Mouse (Mus musculus) hindbrain, embryonic 15.5 days (tissue): ENCODE measurements around the gene Arhgap9. TPM values are rescaled to one million over a fixed set of nuclear protein-coding genes. Genes with fewer than 3 reads are reported as not detected.
"Not testable (repeated sequence)": the region's sequence is repeated elsewhere in the genome, so short reads cannot be mapped to it uniquely, and the experiment has no call there.

Source experiments
- ATAC-seq: fragments of 200-750 bp; cut with Nextera tagmentation; 2 replicates; pipeline ENCODE4 v1.8.0; 2017; ENCODE audit warnings: low read depth, moderate number of reproducible peaks, moderate TSS enrichment; ENCODE audit not compliant: low FRiP score
- H3K27ac ChIP-seq: fragments of 300-500 bp; sonication (generic); replicated peaks from 2 replicates; pipeline ENCODE4 v1.5.1; 2015; ENCODE audit warnings: mild to moderate bottlenecking, inconsistent platforms
- H3K27me3 ChIP-seq: fragments of 300-500 bp; sonication (generic); 2 replicates; pipeline ENCODE4 v1.6.1; 2015; ENCODE audit warnings: control low read depth, inconsistent platforms
- H3K36me3 ChIP-seq: fragments of 300-500 bp; sonication (generic); 2 replicates; pipeline ENCODE4 v1.6.1; 2015; ENCODE audit warnings: control low read depth, inconsistent platforms
- H3K4me1 ChIP-seq: fragments of 300-500 bp; sonication (generic); replicated peaks from 2 replicates; pipeline ENCODE4 v1.6.1; 2015; ENCODE audit warnings: control low read depth, inconsistent platforms
- H3K4me2 ChIP-seq: fragments of 300-500 bp; sonication (generic); 2 replicates; pipeline ENCODE4 v1.6.1; 2015; ENCODE audit warnings: moderate library complexity, mild to moderate bottlenecking, inconsistent platforms
- H3K4me3 ChIP-seq: fragments of 300-500 bp; sonication (generic); 2 replicates; pipeline ENCODE4 v1.5.1; 2015; ENCODE audit warnings: mild to moderate bottlenecking, inconsistent platforms
- H3K9ac ChIP-seq: fragments of 300-500 bp; sonication (generic); 2 replicates; pipeline ENCODE4 v1.6.1; 2015; ENCODE audit warnings: inconsistent platforms
- H3K9me3 ChIP-seq: fragments of 300-500 bp; sonication (generic); 2 replicates; pipeline ENCODE4 v1.6.1; 2016; ENCODE audit warnings: control low read depth, inconsistent platforms
- WGBS: fragments of 180-500 bp; shearing (Covaris S2); methylation state at CpG from one replicate; pipeline ENCODE4 v1.1.7; 2015; 5-methylcytosine and 5-hydroxymethylcytosine counted together
- polyA plus RNA-seq: library from polyadenylated mRNA; unstranded; fragments of >200 nt; fragmentation: Nextera tagmentation; extraction: Ambion mirVana; gene quantifications from 2 replicates; pipeline ENCODE4 v1.2.1, GENCODE M21; 2015

Arhgap9 gene
- polyA plus RNA-seq, 1 experiment from 2014 or later, result 0.86 TPM

DNA sequence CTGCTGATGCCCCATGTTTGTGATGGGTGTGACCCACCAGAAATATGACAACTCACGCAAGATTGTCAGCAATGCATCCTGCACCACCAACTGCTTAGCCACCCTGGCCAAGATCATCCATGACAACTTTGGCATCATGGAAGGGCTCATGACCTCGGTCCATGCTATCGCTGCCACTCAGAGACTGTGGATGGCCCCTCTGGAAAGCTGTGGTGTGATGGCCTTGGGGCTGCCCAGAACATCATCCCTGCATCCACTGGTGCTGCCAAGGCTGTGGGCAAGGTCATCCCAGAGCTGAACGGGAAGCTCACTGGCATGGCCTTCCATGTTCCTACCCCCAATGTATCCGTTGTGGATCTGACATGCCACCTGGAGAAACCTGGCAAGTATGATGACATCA lies 8.2 kb upstream of the Arhgap9 start:
- not testable (repeated sequence) for H3K27ac ChIP-seq

DNA sequence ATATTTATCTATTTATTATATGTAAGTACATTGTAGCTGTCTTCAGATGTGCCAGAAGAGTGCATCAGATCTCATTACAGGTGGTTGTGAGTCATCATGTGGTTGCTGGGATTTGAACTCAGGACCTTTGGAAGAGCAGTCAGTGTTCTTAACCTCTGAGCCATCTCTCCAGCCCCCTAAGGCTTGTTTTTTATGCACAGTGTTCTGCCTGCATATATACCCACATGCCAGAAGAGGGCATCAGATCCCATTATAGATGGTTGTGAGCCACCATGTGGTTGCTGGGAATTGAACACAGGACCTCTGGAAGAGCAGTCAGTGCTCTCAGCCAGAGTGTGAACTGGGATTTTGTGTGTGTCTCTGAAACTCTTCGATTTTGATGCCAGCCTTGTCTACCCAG lies 6.8 kb upstream of the Arhgap9 start:
- not testable (repeated sequence) for H3K4me3 ChIP-seq, ATAC-seq, H3K9me3 ChIP-seq, H3K9ac ChIP-seq, H3K36me3 ChIP-seq, H3K27ac ChIP-seq, H3K4me2 ChIP-seq, H3K27me3 ChIP-seq
- H3K4me1 ChIP-seq, result peaks cover 19% of the 10 kb centered on the region
- WGBS, result 74% methylated on average over 1 of the region's 1 CpGs

More for the DNA sequence above, 8.2 kb upstream of the Arhgap9 start:
- not testable (repeated sequence) for ATAC-seq, H3K9me3 ChIP-seq, H3K9ac ChIP-seq, H3K27me3 ChIP-seq, H3K36me3 ChIP-seq, H3K4me2 ChIP-seq, H3K4me3 ChIP-seq
- peaks cover 20% of the 10 kb centered on the region for H3K4me1 ChIP-seq
- WGBS, result 90% methylated on average over 5 of the region's 5 CpGs

DNA sequence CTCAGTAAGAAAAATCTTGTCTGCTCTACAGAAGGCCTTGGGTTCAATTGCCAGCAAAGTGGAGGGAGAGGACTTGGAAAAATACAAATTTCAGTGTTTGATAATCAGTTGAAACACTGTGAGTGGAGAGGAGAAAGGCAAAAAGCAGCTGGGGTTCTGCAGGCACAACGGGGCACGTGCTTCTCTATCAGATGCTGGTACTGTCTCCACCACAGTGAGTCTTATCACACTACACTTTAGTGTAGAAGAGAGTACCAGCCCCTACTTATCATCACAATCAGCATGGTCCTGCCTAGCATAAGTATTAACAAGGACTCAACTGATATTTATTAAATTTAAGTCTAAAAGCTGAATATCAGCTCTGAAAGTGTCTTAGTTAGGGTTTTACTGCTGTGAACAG lies 4.5 kb upstream of the Arhgap9 start:
- no peaks in the 10 kb centered on the region for H3K27me3 ChIP-seq
- H3K4me3 ChIP-seq, result no peak overlapping the region
- 89% methylated on average over 2 of the region's 2 CpGs for whole genome bisulfite sequencing
- H3K4me1 ChIP-seq, result peaks cover 4% of the 10 kb centered on the region; the same call in 1 of the 2 replicates
- no peak overlapping the region for H3K4me2 ChIP-seq
- H3K9ac ChIP-seq, result no peak overlapping the region
- no peaks in the 10 kb centered on the region for H3K9me3 ChIP-seq
- H3K27ac ChIP-seq, result no peak overlapping the region
- no peak for ATAC-seq
- no peaks in the 10 kb centered on the region for H3K36me3 ChIP-seq

DNA sequence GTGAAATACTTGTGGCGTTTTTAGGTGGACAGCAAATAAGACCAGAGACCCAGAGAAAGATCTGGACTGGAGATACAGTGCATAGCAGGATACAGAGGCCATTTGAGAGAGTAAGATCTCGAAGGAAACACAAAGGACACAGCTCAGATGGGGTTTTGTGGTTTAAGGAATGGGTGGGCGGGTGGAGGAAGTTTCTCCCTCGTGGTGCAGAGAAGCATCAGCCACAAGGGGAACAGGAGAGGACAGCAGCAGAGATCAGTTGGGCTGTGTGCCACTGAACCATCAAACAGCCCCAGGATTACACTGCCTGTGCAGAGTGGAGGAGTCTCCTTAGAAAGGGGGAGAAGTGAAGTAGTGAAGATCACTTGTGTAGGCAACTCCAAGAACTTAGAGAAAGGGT lies 3.8 kb upstream of the Arhgap9 start:
- Histone ChIP-seq H3K27ac (no peak overlapping the region), H3K4me2 (no peak overlapping the region), H3K4me3 (no peak overlapping the region), H3K36me3 (no peaks in the 10 kb centered on the region), H3K27me3 (peaks cover 4% of the 10 kb centered on the region; the same call in 1 of the 2 replicates), H3K9me3 (no peaks in the 10 kb centered on the region), H3K4me1 (no peaks in the 10 kb centered on the region), H3K9ac (no peak overlapping the region)
- 50% methylated on average over 4 of the region's 4 CpGs for WGBS
- ATAC-seq, result no peak

DNA sequence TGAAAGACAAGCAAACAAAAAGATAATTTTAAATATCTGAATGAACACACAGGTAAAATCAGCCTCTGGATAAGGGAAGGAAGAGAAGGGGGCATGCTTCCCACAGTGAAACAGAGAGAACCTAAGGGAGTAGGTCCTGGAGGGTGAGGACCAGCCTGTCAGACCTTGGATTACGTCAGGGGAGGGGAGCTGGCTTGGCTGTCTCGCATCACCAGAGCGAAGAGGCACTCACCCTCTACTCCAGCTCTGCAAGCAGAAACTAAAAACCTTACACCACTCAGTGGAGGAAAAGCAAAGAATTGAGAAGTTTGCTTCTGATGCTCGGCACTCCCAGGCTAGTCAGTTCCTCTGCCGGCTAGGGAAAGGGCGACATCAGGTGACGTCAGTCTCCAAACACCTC lies 1.8 kb upstream of the Arhgap9 start:
- Histone ChIP-seq H3K27ac (no peak overlapping the region), H3K36me3 (no peaks in the 10 kb centered on the region), H3K4me1 (no peaks in the 10 kb centered on the region), H3K4me3 (no peak overlapping the region), H3K9ac (no peak overlapping the region), H3K27me3 (peaks cover 22% of the 10 kb centered on the region), H3K4me2 (no peak overlapping the region), H3K9me3 (no peaks in the 10 kb centered on the region)
- WGBS, result 78% methylated on average over 7 of the region's 7 CpGs
- no peak for ATAC-seq

DNA sequence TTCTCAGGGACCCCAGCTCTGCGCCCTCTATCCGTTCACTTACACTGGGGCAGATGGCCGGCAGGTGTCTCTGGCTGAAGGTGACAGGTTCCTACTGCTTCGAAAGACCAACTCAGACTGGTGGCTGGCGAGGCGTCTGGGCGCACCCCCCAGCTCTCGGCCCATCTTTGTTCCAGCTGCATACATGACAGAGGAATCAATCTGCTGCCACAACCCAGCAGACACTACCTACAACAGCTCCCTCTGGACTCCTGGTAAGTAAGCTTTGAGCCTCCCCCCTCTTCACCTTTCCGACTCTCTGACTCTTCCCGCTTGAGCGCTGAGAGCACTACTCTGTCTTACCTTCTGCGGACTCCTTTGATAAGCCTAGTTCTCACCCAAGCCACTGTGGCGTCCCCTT lies 414 bp downstream of the Arhgap9 start:
- no peak overlapping the region for H3K9ac ChIP-seq
- H3K4me3 ChIP-seq, result no peak overlapping the region
- H3K4me2 ChIP-seq, result no peak overlapping the region
- no peaks in the 10 kb centered on the region for H3K9me3 ChIP-seq
- WGBS, result 71% methylated on average over 13 of the region's 13 CpGs
- no peak overlapping the region for H3K27ac ChIP-seq
- peaks cover 44% of the 10 kb centered on the region for H3K27me3 ChIP-seq
- peaks cover 14% of the 10 kb centered on the region for H3K4me1 ChIP-seq
- ATAC-seq, result no peak
- H3K36me3 ChIP-seq, result no peaks in the 10 kb centered on the region

DNA sequence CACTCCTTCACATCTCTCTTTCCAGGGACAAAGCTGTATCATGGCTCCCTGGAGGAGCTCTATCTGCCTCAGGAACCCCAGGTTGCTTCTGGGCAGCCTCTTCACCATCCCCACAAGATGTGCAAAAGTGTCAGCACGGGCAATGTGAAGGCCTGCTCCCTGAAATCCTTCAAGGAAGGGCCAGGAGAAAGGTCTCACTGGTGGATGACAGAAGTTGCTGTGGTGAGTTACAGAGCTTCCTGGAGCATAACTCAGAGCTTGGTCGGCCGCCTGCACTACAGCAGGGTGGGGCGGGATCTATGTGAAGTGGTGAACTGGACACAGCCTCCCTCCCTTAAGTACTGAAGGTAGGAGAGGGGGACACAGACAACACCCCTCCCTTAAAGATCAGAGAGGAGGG lies 905 bp downstream of the Arhgap9 start:
- Histone ChIP-seq H3K27me3 (peaks cover 49% of the 10 kb centered on the region), H3K9ac (no peak overlapping the region), H3K36me3 (no peaks in the 10 kb centered on the region), H3K27ac (no peak overlapping the region), H3K4me1 (peaks cover 14% of the 10 kb centered on the region), H3K4me2 (no peak overlapping the region), H3K4me3 (no peak overlapping the region), H3K9me3 (no peaks in the 10 kb centered on the region)
- ATAC-seq, result no peak
- 86% methylated on average over 4 of the region's 4 CpGs for WGBS

DNA sequence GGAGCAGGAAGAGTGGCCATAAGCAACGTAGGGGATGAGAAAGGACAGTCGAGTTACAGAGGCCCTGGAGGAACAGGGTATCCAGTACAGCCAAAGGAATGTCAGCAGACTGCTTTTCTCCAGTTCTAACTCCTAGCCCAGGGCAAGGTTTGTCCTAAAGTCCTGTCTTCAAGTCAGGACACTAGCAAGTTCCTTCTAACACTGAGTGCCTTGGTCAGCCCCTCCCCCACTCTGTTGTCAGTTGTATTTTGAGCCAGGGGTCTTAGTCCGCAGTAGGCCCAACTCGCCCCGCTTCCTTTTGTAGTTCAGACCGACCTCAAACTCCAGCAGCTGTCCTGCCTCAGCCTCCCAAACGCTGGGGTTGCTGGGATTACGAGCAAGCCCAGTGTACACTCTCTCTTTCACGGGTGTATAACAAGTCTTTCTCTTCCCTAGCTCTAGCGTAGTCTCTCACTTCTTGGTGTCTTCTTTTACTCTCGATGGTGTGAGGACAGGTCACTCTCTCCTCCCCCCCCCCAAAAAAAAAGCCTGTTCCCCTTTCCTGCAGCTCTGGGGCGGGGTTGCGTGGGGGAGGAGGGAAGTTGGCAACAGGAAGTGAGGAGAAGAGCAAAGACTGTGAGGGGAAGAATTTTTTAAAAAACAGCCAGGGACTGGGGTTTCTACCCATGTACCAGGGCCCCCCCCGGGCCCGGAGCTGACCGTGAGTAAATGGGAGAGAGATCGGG lies 1.5 kb downstream of the Arhgap9 start:
- no peak overlapping the region for H3K27ac ChIP-seq
- no peak for ATAC-seq
- 83% methylated on average over 17 of the region's 17 CpGs for WGBS
- H3K4me1 ChIP-seq, result peaks cover 14% of the 10 kb centered on the region
- H3K4me3 ChIP-seq, result no peak overlapping the region
- no peaks in the 10 kb centered on the region for H3K36me3 ChIP-seq
- H3K27me3 ChIP-seq, result peaks cover 56% of the 10 kb centered on the region
- H3K4me2 ChIP-seq, result no peak overlapping the region
- no peak overlapping the region for H3K9ac ChIP-seq
- H3K9me3 ChIP-seq, result no peaks in the 10 kb centered on the region

DNA sequence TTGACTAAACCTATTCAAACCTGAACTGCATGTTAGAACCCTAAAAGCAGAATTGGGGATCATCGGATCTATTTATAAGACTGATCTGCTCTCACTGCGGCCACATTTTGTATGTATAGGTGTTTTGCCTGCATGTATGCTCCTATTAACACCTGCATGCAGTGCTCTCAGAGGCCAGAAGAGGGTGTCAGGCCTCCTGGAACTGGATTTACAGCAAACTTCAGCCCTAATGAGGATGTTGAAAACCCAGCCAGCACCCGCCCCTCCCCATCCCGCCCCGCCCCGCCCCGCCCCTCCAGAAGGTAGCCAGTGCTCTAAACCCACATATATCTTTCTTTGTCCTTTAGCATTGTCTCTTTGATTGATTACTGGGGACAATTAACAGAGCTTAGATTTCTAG lies 2.7 kb downstream of the Arhgap9 start:
- peaks cover 14% of the 10 kb centered on the region for H3K4me1 ChIP-seq
- no peak overlapping the region for H3K27ac ChIP-seq
- no peak overlapping the region for H3K4me3 ChIP-seq
- WGBS, result 10% methylated on average over 7 of the region's 7 CpGs
- ATAC-seq, result no peak
- H3K4me2 ChIP-seq, result no peak overlapping the region
- H3K36me3 ChIP-seq, result no peaks in the 10 kb centered on the region
- no peak overlapping the region for H3K9ac ChIP-seq
- H3K27me3 ChIP-seq, result peaks cover 68% of the 10 kb centered on the region
- no peaks in the 10 kb centered on the region for H3K9me3 ChIP-seq

DNA sequence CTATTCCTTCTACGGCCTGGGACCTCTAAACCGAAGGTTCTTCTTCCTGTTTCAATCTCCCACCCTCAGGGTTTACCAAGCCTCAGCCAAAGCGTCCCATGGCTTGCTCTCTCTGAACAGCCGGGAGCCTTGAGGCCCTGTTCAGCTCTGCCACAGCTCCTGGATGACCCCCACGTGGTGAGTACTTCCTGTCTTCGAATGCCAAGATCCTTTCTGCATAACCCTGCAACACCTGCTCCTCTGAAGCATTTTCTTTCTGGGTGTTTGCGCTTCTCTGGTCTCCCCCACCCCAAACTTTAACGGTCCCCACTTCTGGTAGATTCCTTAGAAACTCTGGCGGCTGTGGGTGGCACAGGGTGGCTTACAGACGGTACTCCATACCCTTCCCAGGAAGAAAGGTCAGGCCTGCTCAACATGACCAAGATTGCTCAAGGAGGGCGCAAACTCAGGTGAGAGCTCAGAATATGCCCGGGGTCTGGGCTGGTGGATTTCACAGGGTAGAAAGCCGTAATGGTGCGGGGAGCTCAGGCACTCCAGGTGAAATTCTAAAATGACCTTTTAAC lies 3.8 kb downstream of the Arhgap9 start:
- no peaks in the 10 kb centered on the region for H3K9me3 ChIP-seq
- H3K4me1 ChIP-seq, result peaks cover 14% of the 10 kb centered on the region
- 36% methylated on average over 14 of the region's 14 CpGs for WGBS
- H3K27ac ChIP-seq, result no peak overlapping the region
- ATAC-seq, result no peak
- H3K4me3 ChIP-seq, result peak overlapping the region; percentile 35; the same call in 1 of the 2 replicates
- peaks cover 75% of the 10 kb centered on the region for H3K27me3 ChIP-seq
- H3K4me2 ChIP-seq, result peak overlapping the region; percentile 62; the same call in 1 of the 2 replicates
- H3K36me3 ChIP-seq, result no peaks in the 10 kb centered on the region
- H3K9ac ChIP-seq, result peak overlapping the region; percentile 27; the same call in 1 of the 2 replicates

DNA sequence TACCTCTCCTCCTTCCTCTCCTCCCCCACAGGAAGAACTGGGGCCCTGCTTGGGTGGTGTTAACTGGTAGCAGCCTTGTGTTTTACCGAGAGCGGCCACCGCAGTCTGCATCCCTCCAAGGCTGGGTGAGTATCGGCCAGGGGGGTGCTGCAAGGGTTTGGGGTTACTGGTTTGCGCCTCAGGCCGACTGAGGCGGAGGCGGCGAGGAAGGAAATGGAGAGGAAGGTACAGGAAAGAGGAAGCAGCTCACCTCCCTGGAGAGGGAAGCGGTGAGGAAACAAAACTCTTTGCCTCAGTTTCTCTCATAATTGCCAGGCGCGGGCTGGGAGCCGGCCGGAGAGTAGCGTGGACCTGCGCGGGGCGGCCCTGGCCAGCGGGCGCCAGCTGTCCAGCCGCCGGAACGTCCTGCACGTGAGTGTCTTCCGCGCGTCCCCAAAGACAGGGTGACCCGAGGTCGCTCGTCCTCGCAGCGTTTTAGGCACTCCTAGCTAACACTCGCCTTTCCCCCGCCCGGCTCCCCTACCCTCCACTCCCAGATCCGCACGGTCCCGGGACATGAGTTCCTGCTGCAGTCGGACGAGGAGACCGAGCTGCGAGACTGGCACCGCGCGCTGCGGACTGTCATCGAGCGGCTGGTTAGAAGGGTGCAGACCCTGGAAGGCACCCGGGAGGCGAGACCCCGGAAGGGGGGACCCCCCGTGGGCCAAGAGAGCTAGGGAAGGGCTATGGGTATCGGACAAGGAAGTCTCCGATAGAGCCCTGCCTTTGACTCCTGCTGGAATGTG lies 4.4 kb downstream of the Arhgap9 start:
- H3K4me2 ChIP-seq, result peak overlapping the region; percentile 62
- no peaks in the 10 kb centered on the region for H3K9me3 ChIP-seq
- peak overlapping the region; percentile 27 for H3K9ac ChIP-seq
- peak overlapping the region; percentile 35 for H3K4me3 ChIP-seq
- no peak; the same call in 1 of the 2 replicates for ATAC-seq
- WGBS, result under 1% methylated on average over 48 of the region's 54 CpGs
- peaks cover 77% of the 10 kb centered on the region for H3K27me3 ChIP-seq
- H3K36me3 ChIP-seq, result no peaks in the 10 kb centered on the region
- no peak overlapping the region for H3K27ac ChIP-seq
- peaks cover 14% of the 10 kb centered on the region for H3K4me1 ChIP-seq

DNA sequence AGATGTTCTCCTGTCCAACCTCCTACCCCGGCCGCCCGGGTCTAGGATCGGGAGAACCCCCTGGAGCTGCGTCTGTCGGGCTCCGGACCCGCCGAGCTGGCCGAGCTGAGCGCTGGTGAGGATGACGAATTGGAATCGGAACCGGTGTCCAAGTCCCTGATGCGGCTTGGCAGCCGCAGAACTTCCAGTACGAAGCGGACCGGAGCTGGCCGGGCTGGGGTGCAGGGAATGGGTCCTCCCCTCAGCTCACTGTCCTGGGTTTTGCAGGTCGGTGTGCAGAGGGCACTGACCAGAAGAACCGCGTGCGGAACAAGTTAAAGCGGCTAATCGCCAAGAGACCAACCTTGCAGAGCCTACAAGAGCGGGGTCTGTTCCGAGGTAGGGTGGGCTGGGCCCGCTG lies 5.1 kb downstream of the Arhgap9 start:
- peaks cover 77% of the 10 kb centered on the region for H3K27me3 ChIP-seq
- WGBS, result 4% methylated on average over 29 of the region's 29 CpGs
- no peak for ATAC-seq

More for the DNA sequence above, 5.1 kb downstream of the Arhgap9 start:
- H3K27ac ChIP-seq, result no peak overlapping the region
- H3K9me3 ChIP-seq, result no peaks in the 10 kb centered on the region
- H3K4me3 ChIP-seq, result peak overlapping the region; percentile 35
- no peak overlapping the region for H3K9ac ChIP-seq
- H3K4me2 ChIP-seq, result peak overlapping the region; percentile 62
- no peaks in the 10 kb centered on the region for H3K36me3 ChIP-seq
- H3K4me1 ChIP-seq, result peaks cover 14% of the 10 kb centered on the region
